ENCODE assay signal across 10 mouse cellular contexts in the genomic region with DNA sequence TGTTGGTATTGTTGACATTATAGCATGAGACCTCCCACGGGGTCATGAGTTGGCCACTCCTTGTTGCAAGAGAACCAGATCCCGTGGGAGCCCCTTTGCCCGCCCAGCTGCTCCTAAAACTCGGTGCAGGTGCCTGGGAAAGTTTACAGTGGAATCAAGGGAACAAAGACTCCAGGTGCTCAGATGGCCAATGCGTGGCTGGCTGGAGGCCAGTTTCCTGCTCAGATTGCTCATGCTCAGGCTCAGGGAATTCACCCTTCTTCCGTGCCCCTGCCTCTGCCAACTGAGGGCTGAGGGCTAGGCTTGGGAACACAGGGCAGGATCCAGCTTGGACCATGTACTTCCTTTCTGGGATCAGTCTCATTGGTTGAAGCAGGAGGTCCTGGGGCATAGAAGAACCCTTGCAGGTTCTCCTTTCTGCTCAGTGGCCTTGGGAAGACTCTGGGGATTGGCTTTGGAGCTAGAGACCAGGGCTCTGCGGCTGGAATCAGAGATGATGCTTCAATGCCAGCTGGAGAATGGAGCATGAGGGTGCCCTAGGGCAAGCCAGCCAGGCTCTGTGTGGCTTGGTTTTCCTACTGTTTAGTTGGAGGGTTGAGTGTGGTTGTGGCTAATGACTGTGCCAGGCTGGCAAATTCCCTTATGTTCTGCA. TPM values are rescaled to one million over a fixed set of nuclear protein-coding genes. Genes with fewer than 3 reads are reported as not detected.
DNase-seq lines count a peak whose midpoint lies in the region; ATAC-seq and TF ChIP-seq lines count a peak whose summit lies in the region.
"Had no signal": no experiment of that assay in that cellular context is flagged by ENCODE, and none has a peak within 500 bp of the region (broad histone marks: within the 10 kb centered on the region; RNA-seq: fewer than 3 reads in every experiment).

No protein-coding gene starts in this region.

- H3K9ac ChIP-seq in hindbrain, embryonic 15.5 days: no peak overlapping the region
- no peak overlapping the region for H3K9ac ChIP-seq in hindbrain, embryonic 14.5 days
- H3K9ac ChIP-seq in embryonic facial prominence, embryonic 14.5 days (ENCODE audit: low read depth, low read length): no peak overlapping the region
- H3K9ac ChIP-seq in kidney, postnatal 0 days (ENCODE audit: low read depth, low read length): peak overlapping the region; percentile 0; the same call in 1 of the 2 replicates

- no peaks in the 10 kb centered on the region for H3K27me3 ChIP-seq in hindbrain, embryonic 15.5 days
- no peaks in the 10 kb centered on the region for H3K27me3 ChIP-seq in hindbrain, embryonic 14.5 days (ENCODE audit: control insufficient read depth, insufficient read depth, low read length)
- no peaks in the 10 kb centered on the region for H3K27me3 ChIP-seq in embryonic facial prominence, embryonic 14.5 days (replicated peaks; ENCODE audit: control insufficient read depth, insufficient read depth, low read length)
- no peaks in the 10 kb centered on the region for H3K27me3 ChIP-seq in kidney, postnatal 0 days (ENCODE audit: insufficient read depth, low read length)

- TF ChIP-seq CTCF in kidney, postnatal 0 days (IDR thresholded peaks at IDR 0.05; ENCODE audit: low read depth): no peak

- no peaks in the 10 kb centered on the region for H3K36me3 ChIP-seq in hindbrain, embryonic 15.5 days
- H3K36me3 ChIP-seq in hindbrain, embryonic 14.5 days (replicated peaks; ENCODE audit: control insufficient read depth, insufficient read depth): no peaks in the 10 kb centered on the region
- H3K36me3 ChIP-seq in embryonic facial prominence, embryonic 14.5 days (ENCODE audit: control insufficient read depth, insufficient read depth, low read length): no peaks in the 10 kb centered on the region
- no peaks in the 10 kb centered on the region for H3K36me3 ChIP-seq in kidney, postnatal 0 days (ENCODE audit: insufficient read depth, low read length)
- H3K36me3 ChIP-seq: G1E had no signal

- H3K27ac ChIP-seq in hindbrain, embryonic 15.5 days (replicated peaks): no peak overlapping the region
- H3K27ac ChIP-seq in hindbrain, embryonic 14.5 days: no peak overlapping the region
- H3K27ac ChIP-seq in embryonic facial prominence, embryonic 14.5 days (replicated peaks; ENCODE audit: low read depth, low read length): no peak overlapping the region
- peak overlapping the region; percentile 90 for H3K27ac ChIP-seq in kidney, postnatal 0 days

- no peaks in the 10 kb centered on the region for H3K9me3 ChIP-seq in hindbrain, embryonic 15.5 days
- H3K9me3 ChIP-seq in hindbrain, embryonic 14.5 days (ENCODE audit: control insufficient read depth, low read length): no peaks in the 10 kb centered on the region
- H3K9me3 ChIP-seq in embryonic facial prominence, embryonic 14.5 days (ENCODE audit: control insufficient read depth, low read length): no peaks in the 10 kb centered on the region
- no peaks in the 10 kb centered on the region for H3K9me3 ChIP-seq in kidney, postnatal 0 days (replicated peaks; ENCODE audit: low read length)
- H3K9me3 ChIP-seq: G1E had no signal

- H3K4me1 ChIP-seq in hindbrain, embryonic 15.5 days (replicated peaks): no peaks in the 10 kb centered on the region
- H3K4me1 ChIP-seq in hindbrain, embryonic 14.5 days (replicated peaks; ENCODE audit: control insufficient read depth, insufficient read depth, low read length): no peaks in the 10 kb centered on the region
- H3K4me1 ChIP-seq in embryonic facial prominence, embryonic 14.5 days (ENCODE audit: control insufficient read depth, insufficient read depth, low read length): no peaks in the 10 kb centered on the region; the same call in 1 of the 2 replicates
- peaks cover 17% of the 10 kb centered on the region for H3K4me1 ChIP-seq in kidney, postnatal 0 days (replicated peaks; ENCODE audit: insufficient read depth, low read length)

- 71% methylated on average over 7 of the region's 7 CpGs for WGBS in hindbrain, embryonic 15.5 days
- 73% methylated on average over 7 of the region's 7 CpGs for WGBS in hindbrain, embryonic 14.5 days
- WGBS in embryonic facial prominence, embryonic 14.5 days: 50% methylated on average over 7 of the region's 7 CpGs
- 33% methylated on average over 7 of the region's 7 CpGs for WGBS in kidney, postnatal 0 days

- DNase-seq in hindbrain, embryonic 14.5 days (ENCODE audit: low spot score): no peak
- peak; percentile 86 for DNase-seq in embryonic facial prominence, embryonic 14.5 days (ENCODE audit: low spot score)
- DNase-seq in kidney, postnatal 0 days (ENCODE audit: low spot score): peak; percentile 59
- peak; percentile 31 for DNase-seq in ovary, postnatal 14 days (ENCODE audit: low spot score)
- no peak for DNase-seq in left cerebral cortex, adult 18-20 months (ENCODE audit: low spot score in 2 of 2)
- DNase-seq in yolk sac, embryonic 10.5 days (ENCODE audit: low spot score): no peak
- no peak for DNase-seq in spleen, postnatal 4 days (ENCODE audit: low spot score in 2 of 2)
- DNase-seq: right cerebral cortex, postnatal 4 days had no signal

- H3K4me2 ChIP-seq in hindbrain, embryonic 15.5 days: no peak overlapping the region
- no peak overlapping the region for H3K4me2 ChIP-seq in hindbrain, embryonic 14.5 days (replicated peaks)
- H3K4me2 ChIP-seq in embryonic facial prominence, embryonic 14.5 days (ENCODE audit: low read depth, low read length): no peak overlapping the region
- no peak overlapping the region for H3K4me2 ChIP-seq in kidney, postnatal 0 days (ENCODE audit: low read length)

- ATAC-seq in hindbrain, embryonic 15.5 days (ENCODE audit: low FRiP score, low read depth): peak; percentile 42; the same call in 1 of the 2 replicates
- ATAC-seq in hindbrain, embryonic 14.5 days (ENCODE audit: low FRiP score): no peak
- ATAC-seq in embryonic facial prominence, embryonic 14.5 days (ENCODE audit: low read depth): peak; percentile 79; the same call in 1 of the 2 replicates
- peak; percentile 52; the same call in 1 of the 2 replicates for ATAC-seq in kidney, postnatal 0 days (replicated peaks; ENCODE audit: low FRiP score, low read depth)

- H3K4me3 ChIP-seq in hindbrain, embryonic 15.5 days: no peak overlapping the region
- H3K4me3 ChIP-seq in hindbrain, embryonic 14.5 days (replicated peaks; ENCODE audit: low read length): no peak overlapping the region
- no peak overlapping the region for H3K4me3 ChIP-seq in embryonic facial prominence, embryonic 14.5 days (ENCODE audit: low read depth, low read length)
- no peak overlapping the region for H3K4me3 ChIP-seq in kidney, postnatal 0 days (replicated peaks; ENCODE audit: low read depth, low read length)

RNA-seq across cellular contexts. Expression of a gene that starts 26.2 kb away (rescaled TPM):
- 22.7 and 25.7 TPM in 2 replicates for polyA plus RNA-seq in hindbrain, embryonic 15.5 days (2015; fragmentation: Nextera tagmentation; extraction: Ambion mirVana)
- polyA plus RNA-seq in hindbrain, embryonic 14.5 days (2014; fragmentation: Nextera tagmentation; extraction: Ambion mirVana): 17.4 and 19.7 TPM in 2 replicates
- polyA plus RNA-seq in embryonic facial prominence, embryonic 14.5 days (2014; fragmentation: Nextera tagmentation; extraction: Ambion mirVana): 10.5 and 11.9 TPM in 2 replicates
- 20.7 and 21.2 TPM in 2 replicates for polyA plus RNA-seq in kidney, postnatal 0 days (2015; fragmentation: Nextera tagmentation; extraction: Ambion mirVana)
- total RNA-seq in left cerebral cortex, adult 18-20 months (2021): 10 to 100 TPM; 17.7 to 18.0 TPM

RNA-seq across cellular contexts. Expression of a gene that starts 45.2 kb away (rescaled TPM):
- polyA plus RNA-seq in hindbrain, embryonic 15.5 days (2015; fragmentation: Nextera tagmentation; extraction: Ambion mirVana): 215 and 225 TPM in 2 replicates
- polyA plus RNA-seq in hindbrain, embryonic 14.5 days (2014; fragmentation: Nextera tagmentation; extraction: Ambion mirVana): 198 and 205 TPM in 2 replicates
- 565 and 594 TPM in 2 replicates for polyA plus RNA-seq in embryonic facial prominence, embryonic 14.5 days (2014; fragmentation: Nextera tagmentation; extraction: Ambion mirVana)
- 630 and 689 TPM in 2 replicates for polyA plus RNA-seq in kidney, postnatal 0 days (2015; fragmentation: Nextera tagmentation; extraction: Ambion mirVana)
- total RNA-seq in left cerebral cortex, adult 18-20 months (2021): 10 to 100 TPM; 51.5 to 63.4 TPM

Comparison
In these comparisons a context has a peak if more than half of its experiments do, and no peak if none do; other contexts are left out.
1. DNase-seq: peak in embryonic facial prominence, embryonic 14.5 days (single experiment), kidney, postnatal 0 days (single experiment) and ovary, postnatal 14 days (single experiment); none in hindbrain, embryonic 14.5 days (single experiment), left cerebral cortex, adult 18-20 months (0 of 2), yolk sac, embryonic 10.5 days (single experiment) and spleen, postnatal 4 days (0 of 2).